Mouse (Mus musculus) stomach, postnatal 0 days (tissue): ENCODE data around the gene Lgi1. TPM values are rescaled to one million over a fixed set of nuclear protein-coding genes. Genes with fewer than 3 reads are reported as not detected.

Experiments used
- ATAC-seq: fragments of 200-750 bp; cut with Nextera tagmentation; 2 replicates; pipeline ENCODE4 v1.8.0; 2017; ENCODE audit not compliant: low FRiP score, low TSS enrichment
- DNase-seq: peaks from one replicate; pipeline ENCODE4 v3.0.0-alpha.2; 2016; ENCODE audit warnings: low spot score
- H3K27ac ChIP-seq: fragments of 300-500 bp; sonication (generic); replicated peaks from 2 replicates; pipeline ENCODE4 v1.5.1; 2014; ENCODE audit warnings: mild to moderate bottlenecking, control low read depth
- H3K27me3 ChIP-seq: fragments of 300-500 bp; sonication (generic); 2 replicates; pipeline ENCODE4 v1.6.1; 2014; ENCODE audit warnings: low read length; ENCODE audit not compliant: control insufficient read depth, insufficient read depth
- H3K36me3 ChIP-seq: fragments of 300-500 bp; sonication (generic); 2 replicates; pipeline ENCODE4 v1.6.1; 2014; ENCODE audit warnings: low read length, mixed read lengths; ENCODE audit not compliant: control insufficient read depth, insufficient read depth
- H3K4me1 ChIP-seq: fragments of 300-500 bp; sonication (generic); replicated peaks from 2 replicates; pipeline ENCODE4 v1.6.1; 2014; ENCODE audit warnings: antibody characterized with exemption; ENCODE audit not compliant: control insufficient read depth, insufficient read depth
- H3K4me2 ChIP-seq: fragments of 300-500 bp; sonication (generic); replicated peaks from 2 replicates; pipeline ENCODE4 v1.6.1; 2014; ENCODE audit warnings: low read depth, mild to moderate bottlenecking, control low read depth, moderate library complexity
- H3K4me3 ChIP-seq: fragments of 300-500 bp; sonication (generic); 2 replicates; pipeline ENCODE4 v1.5.1; 2014; ENCODE audit warnings: low read depth, low read length, control low read depth
- H3K9ac ChIP-seq: fragments of 300-500 bp; sonication (generic); 2 replicates; pipeline ENCODE4 v1.6.1; 2014; ENCODE audit warnings: mild to moderate bottlenecking, low read length, control low read depth, mixed read lengths
- H3K9me3 ChIP-seq: fragments of 300-500 bp; sonication (generic); 2 replicates; pipeline ENCODE4 v1.6.1; 2016; ENCODE audit warnings: low read length; ENCODE audit not compliant: control insufficient read depth
- CTCF ChIP-seq: IDR thresholded peaks from 2 replicates; pipeline ENCODE4 v1.5.1; 2016; ENCODE audit warnings: antibody characterized with exemption, low read depth, mild to moderate bottlenecking, moderate library complexity
- EP300 ChIP-seq: optimal IDR thresholded peaks from 2 replicates; pipeline ENCODE3; 2016; ENCODE audit warnings: antibody characterized with exemption
- WGBS: fragments of 180-500 bp; shearing (Covaris S2); extraction: QIAGEN DNeasy Blood & Tissue Kit; methylation state at CpG from one replicate; pipeline ENCODE4 v1.1.7; 2014; 5-methylcytosine and 5-hydroxymethylcytosine counted together
- polyA plus RNA-seq: library from polyadenylated mRNA; unstranded; fragments of >200 nt; fragmentation: Nextera tagmentation; extraction: Ambion mirVana; gene quantifications from 2 replicates; pipeline ENCODE4 v1.2.1, GENCODE M21; 2015

The Lgi1 gene
- polyA plus RNA-seq, 1 experiment from 2014 or later, result 1.0 TPM

GRCm38 (mm10) chr19:38331072-38331471 is 66.7 kb downstream of the Lgi1 start:
- Histone ChIP-seq H3K4me1 (no peaks in the 10 kb centered on the region), H3K4me3 (no peak overlapping the region), H3K9me3 (no peaks in the 10 kb centered on the region), H3K9ac (no peak overlapping the region), H3K4me2 (no peak overlapping the region), H3K27ac (no peak overlapping the region), H3K36me3 (no peaks in the 10 kb centered on the region), H3K27me3 (no peaks in the 10 kb centered on the region)
- DNase-seq (no peak), ATAC-seq (no peak)
- no peak for TF ChIP-seq CTCF
- TF ChIP-seq EP300, result no peak
- 38% methylated on average over 1 of the region's 1 CpGs for WGBS

- ATAC-seq (no peak), DNase-seq (no peak)
- 49% methylated on average over 2 of the region's 2 CpGs for WGBS
- no peaks in the 10 kb centered on the region for H3K27me3 ChIP-seq
- H3K4me2 ChIP-seq, result no peak overlapping the region
- no peaks in the 10 kb centered on the region for H3K4me1 ChIP-seq
- no peaks in the 10 kb centered on the region for H3K9me3 ChIP-seq
- no peak overlapping the region for H3K9ac ChIP-seq
- H3K4me3 ChIP-seq, result no peak overlapping the region
- no peak overlapping the region for H3K27ac ChIP-seq
- no peak for TF ChIP-seq EP300
- no peak for TF ChIP-seq CTCF
- H3K36me3 ChIP-seq, result no peaks in the 10 kb centered on the region
Observed at GRCm38 (mm10) chr19:38332245-38332644, 67.9 kb downstream of the Lgi1 start.

GRCm38 (mm10) chr19:38332820-38333219 is 68.5 kb downstream of the Lgi1 start:
- Histone ChIP-seq H3K4me1 (no peaks in the 10 kb centered on the region), H3K27ac (no peak overlapping the region), H3K4me3 (no peak overlapping the region), H3K4me2 (no peak overlapping the region), H3K9me3 (no peaks in the 10 kb centered on the region), H3K36me3 (no peaks in the 10 kb centered on the region), H3K9ac (no peak overlapping the region), H3K27me3 (no peaks in the 10 kb centered on the region)
- ATAC-seq, result no peak
- TF ChIP-seq CTCF, result no peak
- TF ChIP-seq EP300, result no peak
- 78% methylated on average over 3 of the region's 3 CpGs for WGBS
- DNase-seq, result no peak

DNA sequence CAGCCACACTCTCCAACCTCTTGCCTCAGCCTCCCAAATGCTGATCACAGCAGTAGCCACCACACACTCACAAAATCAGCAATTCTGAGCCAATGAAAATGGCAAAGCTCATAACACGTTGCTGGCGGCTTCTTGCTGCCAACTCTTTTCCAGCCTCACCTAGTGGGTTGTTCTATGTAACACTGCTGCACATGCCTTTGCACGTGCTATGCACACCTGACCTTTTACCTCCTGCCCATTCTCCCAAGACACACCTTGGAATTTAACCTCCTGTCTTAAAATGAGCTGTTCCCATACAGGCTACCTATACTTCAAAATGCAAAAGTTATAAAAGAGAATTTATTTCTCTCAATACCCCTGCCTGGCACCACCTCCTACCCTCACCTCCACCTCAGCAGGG is 72.2 kb downstream of the Lgi1 start:
- no peak overlapping the region for H3K4me3 ChIP-seq
- WGBS, result 52% methylated on average over 3 of the region's 3 CpGs
- H3K4me1 ChIP-seq, result no peaks in the 10 kb centered on the region
- no peaks in the 10 kb centered on the region for H3K9me3 ChIP-seq
- no peak overlapping the region for H3K4me2 ChIP-seq
- H3K27ac ChIP-seq, result 0 out of 2 replicates have a peak overlapping the region, but pooled peaks have one; percentile 4
- no peak overlapping the region for H3K9ac ChIP-seq
- no peaks in the 10 kb centered on the region for H3K36me3 ChIP-seq
- H3K27me3 ChIP-seq, result no peaks in the 10 kb centered on the region
- peak; percentile 65 for ATAC-seq
- no peak for TF ChIP-seq EP300
- no peak for TF ChIP-seq CTCF
- DNase-seq, result peak; percentile 71

DNA sequence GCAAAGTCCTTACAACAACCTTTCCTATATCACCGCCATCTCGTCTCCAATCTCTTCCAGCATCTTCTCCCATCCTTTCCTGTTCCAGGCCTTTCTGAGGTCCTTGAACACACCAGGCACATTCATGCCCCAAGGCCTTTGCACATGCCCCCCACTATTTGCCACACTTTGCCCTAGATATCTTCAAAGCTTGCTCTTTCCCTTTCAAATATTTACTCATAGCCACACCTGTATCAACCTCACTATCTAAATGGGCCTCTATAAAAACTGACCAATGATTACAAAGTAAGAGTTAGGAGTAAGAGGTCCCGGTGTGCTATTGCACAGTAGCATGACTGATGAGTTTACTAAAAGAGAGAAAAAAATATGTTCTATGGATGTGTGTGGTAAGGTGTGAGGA is 73.0 kb downstream of the Lgi1 start:
- no peaks in the 10 kb centered on the region for H3K9me3 ChIP-seq
- H3K27ac ChIP-seq, result no peak overlapping the region
- no peak overlapping the region for H3K4me3 ChIP-seq
- ATAC-seq, result peak; percentile 73; the same call in 1 of the 2 replicates
- no peaks in the 10 kb centered on the region for H3K4me1 ChIP-seq
- DNase-seq, result peak; percentile 50
- H3K27me3 ChIP-seq, result no peaks in the 10 kb centered on the region
- 64% methylated on average over 3 of the region's 3 CpGs for WGBS
- H3K9ac ChIP-seq, result no peak overlapping the region
- H3K4me2 ChIP-seq, result no peak overlapping the region
- no peak for TF ChIP-seq EP300
- TF ChIP-seq CTCF, result no peak
- H3K36me3 ChIP-seq, result no peaks in the 10 kb centered on the region

- no peak for DNase-seq
- no peak for ATAC-seq
- no peak for TF ChIP-seq CTCF
- TF ChIP-seq EP300, result no peak
- Histone ChIP-seq H3K4me3 (no peak overlapping the region), H3K4me1 (no peaks in the 10 kb centered on the region), H3K36me3 (no peaks in the 10 kb centered on the region), H3K27me3 (no peaks in the 10 kb centered on the region), H3K4me2 (no peak overlapping the region), H3K9me3 (no peaks in the 10 kb centered on the region), H3K27ac (no peak overlapping the region), H3K9ac (no peak overlapping the region)
- WGBS, result 78% methylated on average over 3 of the region's 3 CpGs
Observed at GRCm38 (mm10) chr19:38339734-38340133, 75.4 kb downstream of the Lgi1 start.
